Mouse (Mus musculus): Measurements from ENCODE around the gene Olfr976. TPM values are rescaled to one million over a fixed set of nuclear protein-coding genes. Genes with fewer than 3 reads are reported as not detected.
"Not testable (repeated sequence)": the region's sequence is repeated elsewhere in the genome, so short reads cannot be mapped to it uniquely, and the experiment has no call there.

The Olfr976 gene
- polyA plus RNA-seq (2014; fragmentation: Nextera tagmentation; extraction: Ambion mirVana) = not detected in 2 replicates

DNA sequence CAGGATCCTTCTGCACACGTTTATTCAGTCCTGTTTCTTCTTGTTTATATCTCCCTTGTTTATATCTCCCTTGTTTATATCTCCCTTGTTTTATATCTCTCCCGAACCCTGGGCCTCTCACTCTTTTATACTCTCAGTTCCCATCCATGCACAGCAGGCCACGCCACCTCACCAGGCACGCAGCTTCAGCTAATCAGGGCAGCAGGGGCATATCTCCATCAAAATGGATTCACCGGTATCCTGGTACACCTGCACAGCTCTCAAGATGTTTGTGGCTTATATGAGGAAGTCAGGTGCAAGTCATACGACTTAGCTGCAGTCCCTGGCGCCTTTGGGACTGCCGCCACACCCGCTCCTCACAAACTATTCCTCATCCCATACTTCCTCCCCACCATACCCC is at the start of gene Olfr976:
Olfr976 (minus strand) TSS at position 101 of the 400 bp plus-strand sequence.
- not testable (repeated sequence) for DNase-seq (ENCODE audit: low spot score); H3K27me3 ChIP-seq (replicated peaks; ENCODE audit: control insufficient read depth, insufficient read depth, low read length); H3K9ac ChIP-seq (ENCODE audit: low read length); ATAC-seq (replicated peaks; ENCODE audit: low FRiP score, low TSS enrichment, low read depth); H3K4me1 ChIP-seq (replicated peaks; ENCODE audit: control insufficient read depth, insufficient read depth, low read length); H3K9me3 ChIP-seq (ENCODE audit: control insufficient read depth, low read length); H3K27ac ChIP-seq (ENCODE audit: low read depth); H3K36me3 ChIP-seq (ENCODE audit: control insufficient read depth, insufficient read depth, low read length); H3K4me3 ChIP-seq (ENCODE audit: low read depth, low read length); H3K4me2 ChIP-seq (ENCODE audit: low read length)
- 62% methylated on average over 5 of the region's 9 CpGs for WGBS

GRCm38 (mm10) chr9:40009482-40009881 is 48.5 kb upstream of the Olfr976 start, which contains the start of gene Olfr980:
Gene Olfr980 (minus strand): TSS chr9:40009582.
- Histone ChIP-seq H3K36me3 (ENCODE audit: control insufficient read depth, insufficient read depth, low read length) (no peaks in the 10 kb centered on the region), H3K9me3 (ENCODE audit: control insufficient read depth, low read length) (no peaks in the 10 kb centered on the region), H3K4me2 (ENCODE audit: low read length) (no peak within 1 kb of the TSS), H3K27me3 (replicated peaks; ENCODE audit: control insufficient read depth, insufficient read depth, low read length) (no peaks in the 10 kb centered on the region), H3K4me1 (replicated peaks; ENCODE audit: control insufficient read depth, insufficient read depth, low read length) (no peaks in the 10 kb centered on the region), H3K27ac (ENCODE audit: low read depth) (no peak within 1 kb of the TSS), H3K4me3 (ENCODE audit: low read depth, low read length) (no peak within 1 kb of the TSS), H3K9ac (ENCODE audit: low read length) (no peak within 1 kb of the TSS)
- ATAC-seq (replicated peaks; ENCODE audit: low FRiP score, low TSS enrichment, low read depth) = no peak
- no peak for DNase-seq (ENCODE audit: low spot score)
- WGBS = 86% methylated on average over 1 of the region's 1 CpGs

DNA sequence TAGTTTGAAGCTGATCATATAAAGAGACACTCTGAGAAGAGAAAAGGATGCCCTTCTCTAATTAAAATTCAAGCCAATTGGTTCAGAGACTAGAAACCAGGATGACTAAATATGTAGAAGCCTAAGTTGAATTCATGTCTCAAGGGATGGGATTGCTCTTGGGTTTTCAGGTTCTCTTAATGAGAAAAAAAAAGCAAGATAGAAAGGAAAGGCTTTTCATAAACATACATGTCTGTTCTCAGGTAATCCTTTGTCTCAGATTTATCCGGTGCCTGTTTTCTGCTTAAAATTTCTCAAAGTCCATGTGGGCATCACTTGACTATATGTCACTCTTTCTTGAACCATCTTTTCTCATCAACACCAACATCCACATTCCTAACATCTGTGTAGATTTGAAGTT is 42.4 kb upstream of the Olfr976 start, which contains the start of gene Olfr979:
Olfr979 (minus strand) TSS at position 101 of the 400 bp plus-strand sequence.
- ATAC-seq (replicated peaks; ENCODE audit: low FRiP score, low TSS enrichment, low read depth) = no peak
- no peak within 1 kb of the TSS for H3K4me3 ChIP-seq (ENCODE audit: low read depth, low read length)
- no peak for DNase-seq (ENCODE audit: low spot score)
- no peak within 1 kb of the TSS for H3K27ac ChIP-seq (ENCODE audit: low read depth)
- H3K27me3 ChIP-seq (replicated peaks; ENCODE audit: control insufficient read depth, insufficient read depth, low read length) = no peaks in the 10 kb centered on the region
- no peaks in the 10 kb centered on the region for H3K4me1 ChIP-seq (replicated peaks; ENCODE audit: control insufficient read depth, insufficient read depth, low read length)
- no peaks in the 10 kb centered on the region for H3K9me3 ChIP-seq (ENCODE audit: control insufficient read depth, low read length)
- H3K4me2 ChIP-seq (ENCODE audit: low read length) = no peak within 1 kb of the TSS
- 89% methylated on average over 1 of the region's 1 CpGs for WGBS
- no peaks in the 10 kb centered on the region for H3K36me3 ChIP-seq (ENCODE audit: control insufficient read depth, insufficient read depth, low read length)
- no peak within 1 kb of the TSS for H3K9ac ChIP-seq (ENCODE audit: low read length)

GRCm38 (mm10) chr9:39991813-39992212 is 30.9 kb upstream of the Olfr976 start, which contains the start of gene Olfr978:
Gene Olfr978 (plus strand): TSS chr9:39992113.
- Histone ChIP-seq H3K4me2 (ENCODE audit: low read length) (no peak within 1 kb of the TSS), H3K4me3 (ENCODE audit: low read depth, low read length) (no peak within 1 kb of the TSS), H3K9ac (ENCODE audit: low read length) (no peak within 1 kb of the TSS), H3K27ac (ENCODE audit: low read depth) (no peak within 1 kb of the TSS), H3K36me3 (ENCODE audit: control insufficient read depth, insufficient read depth, low read length) (no peaks in the 10 kb centered on the region), H3K9me3 (ENCODE audit: control insufficient read depth, low read length) (no peaks in the 10 kb centered on the region), H3K27me3 (replicated peaks; ENCODE audit: control insufficient read depth, insufficient read depth, low read length) (no peaks in the 10 kb centered on the region), H3K4me1 (replicated peaks; ENCODE audit: control insufficient read depth, insufficient read depth, low read length) (no peaks in the 10 kb centered on the region)
- DNase-seq (ENCODE audit: low spot score) (no peak), ATAC-seq (replicated peaks; ENCODE audit: low FRiP score, low TSS enrichment, low read depth) (no peak)
- WGBS = 79% methylated on average over 2 of the region's 2 CpGs

- H3K9ac ChIP-seq (ENCODE audit: low read length); H3K4me1 ChIP-seq (replicated peaks; ENCODE audit: control insufficient read depth, insufficient read depth, low read length); H3K4me2 ChIP-seq (ENCODE audit: low read length); H3K4me3 ChIP-seq (ENCODE audit: low read depth, low read length); DNase-seq (ENCODE audit: low spot score); H3K36me3 ChIP-seq (ENCODE audit: control insufficient read depth, insufficient read depth, low read length); H3K27me3 ChIP-seq (replicated peaks; ENCODE audit: control insufficient read depth, insufficient read depth, low read length); ATAC-seq (replicated peaks; ENCODE audit: low FRiP score, low TSS enrichment, low read depth); H3K9me3 ChIP-seq (ENCODE audit: control insufficient read depth, low read length); H3K27ac ChIP-seq (ENCODE audit: low read depth): not testable (repeated sequence)
- 83% methylated on average over 1 of the region's 1 CpGs for WGBS
These were observed 15.7 kb upstream of the Olfr976 start for GRCm38 (mm10) chr9:39976581-39977145.

DNA sequence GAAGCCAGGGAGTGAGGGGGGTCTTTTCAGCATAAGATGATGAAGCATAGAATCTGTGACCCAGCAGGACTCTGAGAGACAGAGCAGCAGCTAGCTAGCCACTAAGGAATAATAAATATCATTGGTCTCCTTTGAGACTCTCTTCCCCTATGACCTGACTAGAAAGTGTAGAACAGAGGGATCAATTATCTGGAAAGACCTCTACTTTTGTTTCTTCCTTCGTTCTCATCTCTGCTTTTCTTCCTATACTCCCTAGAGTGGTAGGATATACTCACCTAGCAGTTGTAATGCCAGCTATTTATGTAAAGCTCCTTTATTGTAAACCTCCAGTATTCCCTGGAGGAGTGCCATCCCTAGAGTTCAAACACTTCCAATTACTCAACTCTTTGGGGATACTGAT is 9.0 kb downstream of the Olfr976 start, which contains the start of gene Olfr975:
Olfr975 (minus strand) TSS at position 101 of the 400 bp plus-strand sequence.
- no peak within 1 kb of the TSS for H3K4me3 ChIP-seq (ENCODE audit: low read depth, low read length)
- no peak within 1 kb of the TSS for H3K27ac ChIP-seq (ENCODE audit: low read depth)
- H3K36me3 ChIP-seq (ENCODE audit: control insufficient read depth, insufficient read depth, low read length) = no peaks in the 10 kb centered on the region
- H3K4me1 ChIP-seq (replicated peaks; ENCODE audit: control insufficient read depth, insufficient read depth, low read length) = no peaks in the 10 kb centered on the region
- DNase-seq (ENCODE audit: low spot score) (no peak), ATAC-seq (replicated peaks; ENCODE audit: low FRiP score, low TSS enrichment, low read depth) (no peak)
- no peak within 1 kb of the TSS for H3K9ac ChIP-seq (ENCODE audit: low read length)
- H3K9me3 ChIP-seq (ENCODE audit: control insufficient read depth, low read length) = no peaks in the 10 kb centered on the region
- no peaks in the 10 kb centered on the region for H3K27me3 ChIP-seq (replicated peaks; ENCODE audit: control insufficient read depth, insufficient read depth, low read length)
- no peak within 1 kb of the TSS for H3K4me2 ChIP-seq (ENCODE audit: low read length)
- 65% methylated on average over 1 of the region's 1 CpGs for WGBS

GRCm38 (mm10) chr9:39937201-39937600 is 23.7 kb downstream of the Olfr976 start, which contains the start of gene Olfr974:
Gene Olfr974 (plus strand): TSS chr9:39937501.
- no peak within 1 kb of the TSS for H3K9ac ChIP-seq (ENCODE audit: low read length)
- H3K4me2 ChIP-seq (ENCODE audit: low read length) = no peak within 1 kb of the TSS
- no peaks in the 10 kb centered on the region for H3K36me3 ChIP-seq (ENCODE audit: control insufficient read depth, insufficient read depth, low read length)
- no peaks in the 10 kb centered on the region for H3K4me1 ChIP-seq (replicated peaks; ENCODE audit: control insufficient read depth, insufficient read depth, low read length)
- H3K27me3 ChIP-seq (replicated peaks; ENCODE audit: control insufficient read depth, insufficient read depth, low read length) = no peaks in the 10 kb centered on the region
- WGBS = 83% methylated on average over 1 of the region's 1 CpGs
- ATAC-seq (replicated peaks; ENCODE audit: low FRiP score, low TSS enrichment, low read depth) = no peak
- no peaks in the 10 kb centered on the region for H3K9me3 ChIP-seq (ENCODE audit: control insufficient read depth, low read length)
- no peak within 1 kb of the TSS for H3K4me3 ChIP-seq (ENCODE audit: low read depth, low read length)
- no peak for DNase-seq (ENCODE audit: low spot score)
- H3K27ac ChIP-seq (ENCODE audit: low read depth) = no peak within 1 kb of the TSS

GRCm38 (mm10) chr9:39928837-39929236 is 32.1 kb downstream of the Olfr976 start:
- not testable (repeated sequence) for H3K4me3 ChIP-seq (ENCODE audit: low read depth, low read length); H3K4me1 ChIP-seq (replicated peaks; ENCODE audit: control insufficient read depth, insufficient read depth, low read length); H3K9ac ChIP-seq (ENCODE audit: low read length); H3K27me3 ChIP-seq (replicated peaks; ENCODE audit: control insufficient read depth, insufficient read depth, low read length); H3K36me3 ChIP-seq (ENCODE audit: control insufficient read depth, insufficient read depth, low read length); DNase-seq (ENCODE audit: low spot score); H3K9me3 ChIP-seq (ENCODE audit: control insufficient read depth, low read length); H3K4me2 ChIP-seq (ENCODE audit: low read length); H3K27ac ChIP-seq (ENCODE audit: low read depth); ATAC-seq (replicated peaks; ENCODE audit: low FRiP score, low TSS enrichment, low read depth)
- 76% methylated on average over 1 of the region's 1 CpGs for WGBS

All from intestine, embryonic 14.5 days (tissue).